Mouse (Mus musculus): Measurements from ENCODE around the gene Ccser2.
A peak's percentile ranks its signal among the peaks of the same experiment; 100 is the strongest.
"Not testable (repeated sequence)": the region's sequence is repeated elsewhere in the genome, so short reads cannot be mapped to it uniquely, and the experiment has no call there.

Gene Ccser2

DNA sequence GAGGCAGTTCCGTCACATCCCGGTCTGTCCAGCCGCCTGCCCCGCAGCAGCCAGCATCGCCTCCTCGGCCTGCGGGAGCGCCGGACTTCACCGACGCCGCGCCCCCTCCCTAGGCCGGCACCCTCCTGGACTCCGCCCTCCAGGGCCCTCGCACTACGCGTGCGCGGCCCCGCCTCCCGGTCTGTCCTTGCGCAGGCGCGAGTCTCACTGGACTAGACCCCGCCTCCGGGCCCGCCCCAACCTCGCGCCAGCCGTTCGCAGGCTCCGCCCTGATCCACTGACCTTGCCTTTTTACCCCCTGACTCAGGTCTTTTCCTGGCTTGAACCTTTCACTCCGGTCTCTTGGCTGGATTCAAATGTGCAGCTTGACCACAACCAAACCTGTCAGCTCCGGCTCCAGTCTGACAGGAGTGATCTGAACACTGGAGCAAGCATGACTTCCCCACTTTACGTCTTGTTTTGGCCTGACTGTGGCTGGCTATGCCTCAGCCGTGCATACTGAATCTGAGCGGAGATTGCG lies at the start of gene Ccser2:
Ccser2 (minus strand) TSS at position 150 of the 520 bp plus-strand sequence.
- DNase-seq (ENCODE audit: low spot score) = peak; percentile 97

DNA sequence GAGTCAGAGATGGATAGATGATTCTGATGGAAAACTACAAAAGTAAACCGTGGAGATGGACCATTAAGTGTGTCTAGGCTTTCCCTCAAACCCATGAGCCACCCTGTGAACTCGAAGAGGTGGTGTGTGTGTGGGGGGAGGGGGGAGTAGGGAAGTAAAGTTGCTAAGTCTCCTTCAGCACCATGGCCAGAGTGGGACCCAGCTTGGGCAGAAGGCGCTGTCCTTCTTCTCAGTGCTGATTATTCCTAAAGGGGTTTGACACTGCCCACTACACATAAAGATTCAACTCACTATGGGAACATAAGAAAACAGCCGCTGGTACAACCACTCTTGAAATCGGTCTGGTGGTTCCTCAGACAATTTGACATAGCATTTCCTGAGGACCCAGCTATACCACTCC lies 47.3 kb upstream of the Ccser2 start:
- DNase-seq (ENCODE audit: low spot score) = no peak

GRCm38 (mm10) chr14:37013644-37014043 lies 45.1 kb upstream of the Ccser2 start:
- DNase-seq (ENCODE audit: low spot score) = no peak

DNA sequence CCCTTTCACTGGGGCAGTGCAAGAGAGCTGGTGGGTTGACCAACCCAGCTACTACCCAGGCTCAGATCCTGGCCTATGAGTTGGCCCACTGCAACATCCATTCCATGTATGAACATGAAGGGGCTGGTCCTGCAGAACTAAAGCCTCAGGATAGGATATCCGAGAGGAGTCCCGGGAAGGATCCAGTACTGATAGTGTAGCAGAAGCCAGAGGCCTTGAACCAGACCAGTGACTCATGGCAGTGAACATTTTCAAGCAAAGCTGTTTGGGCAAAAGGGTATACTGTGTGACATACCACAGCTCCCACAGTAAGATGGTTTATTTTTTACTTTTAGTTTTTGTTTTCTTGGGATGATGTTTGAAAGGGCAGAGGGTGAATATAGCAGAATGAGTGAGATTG lies 41.1 kb upstream of the Ccser2 start:
- no peak for DNase-seq (ENCODE audit: low spot score)

- no peak for DNase-seq (ENCODE audit: low spot score)
Measured at GRCm38 (mm10) chr14:37006489-37006888, 37.9 kb upstream of the Ccser2 start.

GRCm38 (mm10) chr14:37005865-37006264 lies 37.3 kb upstream of the Ccser2 start:
- DNase-seq (ENCODE audit: low spot score) = no peak

GRCm38 (mm10) chr14:37003431-37004095 lies 35.0 kb upstream of the Ccser2 start:
- no peak for DNase-seq (ENCODE audit: low spot score)

DNA sequence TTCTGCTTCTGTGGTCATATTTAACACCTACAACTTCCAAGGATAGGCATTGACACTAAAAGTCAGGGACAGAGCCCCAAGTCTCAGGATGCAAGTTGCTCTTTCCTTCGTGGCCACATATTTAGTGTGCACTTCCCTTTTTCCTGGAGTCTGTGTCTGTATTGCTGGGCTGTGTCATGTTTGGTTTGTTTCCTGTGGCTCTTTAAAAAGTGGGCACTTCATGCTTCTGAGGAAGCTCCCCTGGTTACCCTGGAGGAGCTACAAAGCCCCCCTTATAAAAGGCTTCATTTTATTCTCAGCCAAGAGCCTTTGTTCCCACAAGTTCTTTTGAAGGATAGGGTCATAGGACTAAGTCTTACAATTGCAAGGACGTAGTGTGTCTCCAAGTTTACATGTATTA lies 34.3 kb upstream of the Ccser2 start:
- no peak for DNase-seq (ENCODE audit: low spot score)

GRCm38 (mm10) chr14:37000780-37001179 lies 32.2 kb upstream of the Ccser2 start:
- DNase-seq (ENCODE audit: low spot score) = not testable (repeated sequence)

DNA sequence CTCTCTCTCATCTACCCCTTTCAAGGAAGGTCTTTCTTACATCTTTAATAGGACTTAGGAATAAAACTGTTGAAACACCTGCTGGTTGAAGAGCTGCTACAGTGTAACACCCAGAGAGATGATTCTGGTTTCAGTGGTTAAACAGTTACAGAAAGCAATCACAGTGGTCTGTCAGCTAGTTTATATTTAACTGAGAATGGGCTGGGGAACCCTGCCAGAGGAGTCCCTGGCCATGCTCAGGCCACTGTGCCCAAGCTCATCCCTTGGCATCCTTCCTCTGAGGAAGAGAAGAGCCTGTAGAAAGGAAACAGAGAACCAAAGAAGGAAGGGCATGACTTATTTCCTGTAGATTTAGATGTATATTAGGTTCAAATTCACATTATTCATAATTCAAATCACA lies 21.2 kb upstream of the Ccser2 start:
- DNase-seq (ENCODE audit: low spot score) = no peak

- no peak for DNase-seq (ENCODE audit: low spot score)
Measured at GRCm38 (mm10) chr14:36985693-36986092, 17.1 kb upstream of the Ccser2 start.

DNA sequence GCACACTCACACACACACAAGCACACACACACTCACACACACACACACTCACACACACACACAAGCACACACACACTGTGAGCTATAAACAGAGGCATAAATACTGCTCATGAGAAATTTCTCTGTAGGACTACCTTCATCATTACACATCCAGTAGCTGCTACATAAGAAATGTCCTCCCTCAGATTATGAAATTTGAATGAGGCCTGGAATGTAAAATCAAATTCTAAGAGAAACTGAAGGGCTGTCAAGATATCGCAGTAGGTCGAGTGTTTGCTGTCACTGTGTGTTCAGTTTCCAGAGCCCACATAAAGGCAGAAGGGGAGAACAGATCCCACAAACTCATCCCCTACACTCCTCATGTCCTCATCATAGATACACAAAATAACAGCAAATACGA lies 6.4 kb upstream of the Ccser2 start:
- peak; percentile 38 for DNase-seq (ENCODE audit: low spot score)

DNA sequence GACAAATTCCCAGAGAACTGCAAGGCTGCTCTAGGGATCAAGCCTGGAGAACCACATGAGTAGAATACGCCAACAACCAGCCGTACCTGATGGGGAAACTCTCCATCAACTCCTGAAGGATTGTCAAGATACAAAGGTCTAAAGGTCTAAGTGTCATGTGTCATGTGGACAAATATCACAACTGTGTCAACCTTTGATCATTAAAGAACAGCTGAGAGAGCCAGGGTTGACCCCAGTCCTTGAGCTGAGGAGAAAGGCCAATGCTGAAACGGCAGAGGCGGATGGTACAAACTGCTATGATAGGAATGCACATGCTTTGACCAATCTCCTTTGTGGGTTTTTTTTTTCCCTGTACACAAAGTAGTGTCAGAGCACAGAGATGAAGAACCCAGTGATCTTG lies 2.6 kb upstream of the Ccser2 start:
- no peak for DNase-seq (ENCODE audit: low spot score)

GRCm38 (mm10) chr14:36969861-36970420 lies 1.4 kb upstream of the Ccser2 start:
- DNase-seq (ENCODE audit: low spot score) = no peak

- DNase-seq (ENCODE audit: low spot score) = peak; percentile 21
Measured at GRCm38 (mm10) chr14:36968076-36968627, 425 bp downstream of the Ccser2 start.

DNA sequence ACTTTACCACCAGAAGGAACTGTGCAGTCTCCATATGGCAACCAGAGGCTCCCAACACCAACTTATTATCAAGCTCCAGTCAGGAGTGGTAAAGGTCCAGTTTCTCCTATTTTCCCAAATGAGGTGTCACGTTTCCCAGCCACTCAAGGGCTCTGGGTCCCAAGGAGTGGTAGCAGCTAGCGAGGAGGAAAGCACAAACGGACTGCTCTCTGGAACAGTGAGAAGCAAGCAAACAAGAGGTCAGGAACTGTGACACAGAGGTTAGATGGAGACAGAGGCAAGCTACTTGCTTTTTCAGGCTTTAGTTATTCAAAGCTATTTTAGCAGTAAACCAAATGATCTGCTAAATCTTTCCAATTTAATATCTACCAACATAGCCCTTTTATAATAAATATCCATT lies 3.2 kb downstream of the Ccser2 start:
- DNase-seq (ENCODE audit: low spot score) = no peak

- no peak for DNase-seq (ENCODE audit: low spot score)
Measured at GRCm38 (mm10) chr14:36962477-36962876, 6.1 kb downstream of the Ccser2 start.

- DNase-seq (ENCODE audit: low spot score) = no peak
Measured at GRCm38 (mm10) chr14:36957719-36958118, 10.9 kb downstream of the Ccser2 start.

DNA sequence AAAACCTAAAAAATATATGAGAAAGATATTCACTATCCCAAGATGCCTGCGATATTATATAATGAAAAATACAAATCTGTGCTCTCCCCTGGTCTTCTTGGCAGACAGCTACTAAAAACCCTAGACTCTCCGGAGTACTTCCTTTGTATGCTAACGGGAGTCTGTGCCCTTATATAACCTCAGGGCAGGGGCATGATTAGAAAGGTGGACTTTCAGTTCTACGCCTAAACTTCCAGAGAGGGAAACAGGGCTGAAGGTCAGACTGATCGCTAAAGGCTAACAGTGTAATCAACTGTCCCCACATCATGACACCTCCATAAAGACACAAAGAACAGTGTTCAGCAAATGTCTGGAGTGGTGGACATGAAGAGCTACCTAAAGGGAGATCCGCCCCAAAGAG lies 11.3 kb downstream of the Ccser2 start:
- no peak for DNase-seq (ENCODE audit: low spot score)

GRCm38 (mm10) chr14:36956717-36957116 lies 11.9 kb downstream of the Ccser2 start:
- no peak for DNase-seq (ENCODE audit: low spot score)

- no peak for DNase-seq (ENCODE audit: low spot score)
Measured at GRCm38 (mm10) chr14:36952687-36953426, 15.7 kb downstream of the Ccser2 start.

DNA sequence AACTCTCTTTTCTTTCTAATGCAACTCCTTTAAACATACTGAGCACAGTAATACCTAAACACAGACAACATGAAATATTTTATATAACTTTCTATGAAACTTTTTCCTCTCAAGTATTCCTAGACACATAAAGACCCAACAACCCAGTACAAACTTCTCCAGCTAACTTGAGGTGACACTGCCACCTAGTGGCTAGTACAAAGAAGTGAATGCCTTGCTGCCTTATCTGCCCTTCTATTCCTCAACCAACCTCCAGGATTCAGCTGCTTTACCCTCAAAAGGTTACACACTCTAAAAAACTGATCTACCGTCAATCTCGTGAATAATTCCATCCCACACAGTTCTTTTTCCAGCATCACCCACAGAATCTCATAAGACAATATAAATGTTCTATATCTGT lies 16.4 kb downstream of the Ccser2 start:
- peak; percentile 53 for DNase-seq (ENCODE audit: low spot score)

DNA sequence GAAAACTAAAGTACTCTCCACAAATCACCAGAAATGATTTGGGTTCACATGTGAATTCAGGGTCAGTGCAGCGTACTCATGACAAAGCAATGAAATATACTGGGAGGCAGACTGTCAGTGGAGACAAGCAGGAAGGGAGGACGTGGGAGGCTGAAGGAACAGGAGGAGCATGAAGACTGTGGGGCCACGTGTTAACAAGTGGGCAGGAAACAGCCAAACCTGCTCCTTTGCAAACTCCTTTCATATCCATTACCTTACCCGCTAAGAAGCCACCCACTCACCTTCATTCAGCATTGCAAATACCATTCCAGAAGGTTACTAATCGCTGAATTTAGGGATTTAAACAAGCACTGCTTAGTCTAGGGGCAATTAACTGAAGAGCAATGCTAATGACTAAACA lies 25.9 kb downstream of the Ccser2 start:
- DNase-seq (ENCODE audit: low spot score) = no peak

All from lung, postnatal 25 days (tissue).